Mouse (Mus musculus) heart, embryonic 11.5 days (tissue): ENCODE data around the gene Notch4. TPM values are rescaled to one million over a fixed set of nuclear protein-coding genes. Genes with fewer than 3 reads are reported as not detected.

Source experiments
- ATAC-seq: fragments of 200-750 bp; cut with Nextera tagmentation; replicated peaks from 2 replicates; pipeline ENCODE4 v1.8.0; 2017; ENCODE audit warnings: moderate library complexity; ENCODE audit not compliant: insufficient number of reproducible peaks, low FRiP score, low TSS enrichment
- H3K27ac ChIP-seq: fragments of 300-500 bp; sonication (generic); 2 replicates; pipeline ENCODE4 v1.5.1; 2014; ENCODE audit warnings: mild to moderate bottlenecking, low read depth, low read length
- H3K27me3 ChIP-seq: fragments of 300-500 bp; sonication (generic); 2 replicates; pipeline ENCODE4 v1.6.1; 2014; ENCODE audit warnings: mild to moderate bottlenecking, low read length, mixed read lengths; ENCODE audit not compliant: control insufficient read depth, insufficient read depth
- H3K36me3 ChIP-seq: fragments of 300-500 bp; sonication (generic); 2 replicates; pipeline ENCODE4 v1.6.1; 2014; ENCODE audit warnings: mild to moderate bottlenecking, low read length, moderate library complexity, mixed read lengths; ENCODE audit not compliant: control insufficient read depth, insufficient read depth
- H3K4me1 ChIP-seq: fragments of 300-500 bp; sonication (generic); 2 replicates; pipeline ENCODE4 v1.6.1; 2014; ENCODE audit warnings: low read length; ENCODE audit not compliant: control insufficient read depth, insufficient read depth
- H3K4me2 ChIP-seq: fragments of 300-500 bp; sonication (generic); 2 replicates; pipeline ENCODE4 v1.6.1; 2014; ENCODE audit warnings: mild to moderate bottlenecking, moderate library complexity
- H3K4me3 ChIP-seq: fragments of 300-500 bp; sonication (generic); 2 replicates; pipeline ENCODE4 v1.5.1; 2014; ENCODE audit warnings: low read depth, low read length
- H3K9ac ChIP-seq: fragments of 300-500 bp; sonication (generic); 2 replicates; pipeline ENCODE4 v1.6.1; 2014; ENCODE audit warnings: mild to moderate bottlenecking, low read depth, low read length, moderate library complexity
- H3K9me3 ChIP-seq: fragments of 300-500 bp; sonication (generic); replicated peaks from 2 replicates; pipeline ENCODE4 v1.6.1; 2016; ENCODE audit warnings: low read length; ENCODE audit not compliant: control insufficient read depth
- whole genome bisulfite sequencing: fragments of 180-500 bp; shearing (Covaris S2); extraction: QIAGEN DNeasy Blood & Tissue Kit; methylation state at CpG from one replicate; pipeline ENCODE4 v1.1.7; 2014; ENCODE audit not compliant: insufficient replicate concordance; 5-methylcytosine and 5-hydroxymethylcytosine counted together
- polyA plus RNA-seq: library from polyadenylated mRNA; unstranded; fragments of >200 nt; fragmentation: Nextera tagmentation; extraction: Ambion mirVana; gene quantifications from 2 replicates; pipeline ENCODE4 v1.2.1, GENCODE M21; 2014

The Notch4 gene
- polyA plus RNA-seq, 1 experiment from 2014 or later, result 8.1 TPM

DNA sequence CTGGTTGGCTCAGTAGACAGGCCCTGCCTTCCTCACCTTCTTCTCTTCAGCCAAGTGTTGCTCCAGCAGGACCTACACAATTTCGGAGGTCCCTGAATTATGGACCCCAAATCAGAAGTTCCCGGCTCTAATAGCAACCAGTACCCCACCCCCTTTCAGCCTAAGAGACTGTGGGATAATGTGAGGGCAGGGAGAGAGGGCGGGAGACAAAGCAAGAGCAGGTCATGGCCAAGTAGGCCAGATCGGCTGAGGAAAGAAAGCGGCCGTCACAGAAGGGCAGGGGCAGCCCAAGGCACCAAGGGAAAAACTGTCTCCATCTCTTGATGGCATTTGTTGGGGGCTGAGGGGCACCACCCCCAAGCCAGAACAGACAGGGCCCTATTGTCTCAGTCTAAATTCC is 51.8 kb downstream of the Notch4 start, which contains the start of gene Egfl8:
Gene Egfl8, minus strand, starts transcription at position 101 of the 400 bp plus-strand sequence.
- Histone ChIP-seq H3K27ac (no peak within 1 kb of the TSS), H3K36me3 (peaks cover 16% of the 10 kb centered on the region), H3K4me2 (no peak within 1 kb of the TSS), H3K27me3 (no peaks in the 10 kb centered on the region), H3K4me3 (no peak within 1 kb of the TSS), H3K9me3 (no peaks in the 10 kb centered on the region), H3K9ac (0 out of 2 replicates have a peak within 1 kb of the TSS, but pooled peaks have one; percentile 16), H3K4me1 (no peaks in the 10 kb centered on the region)
- 73% methylated on average over 6 of the region's 6 CpGs for WGBS
- no peak for ATAC-seq

DNA sequence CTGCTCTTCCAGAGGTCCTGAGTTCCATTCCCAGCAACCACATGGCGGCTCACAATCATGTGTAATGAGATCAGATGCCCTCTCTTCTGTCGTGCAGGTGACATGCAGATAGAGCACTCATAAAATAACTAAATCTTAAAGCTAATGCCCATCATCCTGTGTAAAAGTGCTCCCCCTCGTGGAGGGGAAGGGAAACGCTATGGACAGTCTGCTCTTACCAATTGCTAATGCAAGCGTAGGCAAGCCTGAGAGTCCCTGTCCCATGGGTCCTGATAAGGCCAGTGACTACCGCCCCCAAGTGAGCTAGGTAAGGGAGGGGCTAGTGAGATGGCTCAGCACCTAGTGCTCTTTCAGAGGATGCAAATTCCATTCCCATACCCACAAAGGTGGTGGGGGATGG is 54.9 kb downstream of the Notch4 start:
- Histone ChIP-seq H3K9ac (no peak overlapping the region), H3K4me2 (no peak overlapping the region), H3K27ac (no peak overlapping the region), H3K27me3 (no peaks in the 10 kb centered on the region), H3K9me3 (no peaks in the 10 kb centered on the region), H3K4me3 (no peak overlapping the region), H3K4me1 (no peaks in the 10 kb centered on the region), H3K36me3 (peaks cover 10% of the 10 kb centered on the region)
- WGBS, result 14% methylated on average over 6 of the region's 6 CpGs
- ATAC-seq, result no peak

DNA sequence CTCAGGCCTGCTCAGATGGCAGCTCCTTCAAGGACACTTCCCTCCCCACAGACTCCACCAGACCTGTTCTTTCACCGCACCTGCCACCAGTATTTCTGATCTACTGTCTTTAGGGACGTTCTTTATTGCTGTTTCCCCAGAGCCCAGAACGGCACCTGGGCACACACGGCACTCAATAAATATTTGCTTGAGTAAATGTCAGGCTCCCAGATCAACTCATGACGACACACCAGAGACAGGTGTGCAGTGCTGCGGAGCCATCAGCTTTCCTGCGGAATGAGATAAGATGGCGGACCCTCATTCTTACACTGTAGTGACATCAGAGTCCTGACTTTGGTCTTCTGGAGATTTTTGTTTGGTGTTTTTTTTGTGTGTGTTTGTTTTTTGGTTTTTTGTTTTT is 56.9 kb downstream of the Notch4 start:
- H3K9me3 ChIP-seq, result no peaks in the 10 kb centered on the region
- no peak overlapping the region for H3K27ac ChIP-seq
- H3K9ac ChIP-seq, result no peak overlapping the region
- ATAC-seq, result no peak
- peaks cover 8% of the 10 kb centered on the region for H3K36me3 ChIP-seq
- no peaks in the 10 kb centered on the region for H3K27me3 ChIP-seq
- H3K4me2 ChIP-seq, result no peak overlapping the region
- no peak overlapping the region for H3K4me3 ChIP-seq
- peaks cover under 1% of the 10 kb centered on the region; the same call in 1 of the 2 replicates for H3K4me1 ChIP-seq
- 89% methylated on average over 8 of the region's 8 CpGs for WGBS

- ATAC-seq, result no peak
- 83% methylated on average over 9 of the region's 9 CpGs for WGBS
- Histone ChIP-seq H3K4me1 (peaks cover 10% of the 10 kb centered on the region), H3K4me2 (no peak overlapping the region), H3K9ac (no peak overlapping the region), H3K27me3 (no peaks in the 10 kb centered on the region), H3K4me3 (no peak overlapping the region), H3K27ac (no peak overlapping the region), H3K9me3 (no peaks in the 10 kb centered on the region), H3K36me3 (peaks cover 8% of the 10 kb centered on the region)
These were observed 59.1 kb downstream of the Notch4 start for GRCm38 (mm10) chr17:34623161-34623560.

GRCm38 (mm10) chr17:34624981-34625380 is 60.9 kb downstream of the Notch4 start:
- Histone ChIP-seq H3K4me1 (peaks cover 23% of the 10 kb centered on the region), H3K27ac (no peak overlapping the region), H3K9ac (no peak overlapping the region), H3K36me3 (peaks cover 5% of the 10 kb centered on the region), H3K4me2 (no peak overlapping the region), H3K9me3 (no peaks in the 10 kb centered on the region), H3K27me3 (peaks cover 12% of the 10 kb centered on the region), H3K4me3 (no peak overlapping the region)
- WGBS, result 92% methylated on average over 3 of the region's 3 CpGs
- no peak for ATAC-seq

DNA sequence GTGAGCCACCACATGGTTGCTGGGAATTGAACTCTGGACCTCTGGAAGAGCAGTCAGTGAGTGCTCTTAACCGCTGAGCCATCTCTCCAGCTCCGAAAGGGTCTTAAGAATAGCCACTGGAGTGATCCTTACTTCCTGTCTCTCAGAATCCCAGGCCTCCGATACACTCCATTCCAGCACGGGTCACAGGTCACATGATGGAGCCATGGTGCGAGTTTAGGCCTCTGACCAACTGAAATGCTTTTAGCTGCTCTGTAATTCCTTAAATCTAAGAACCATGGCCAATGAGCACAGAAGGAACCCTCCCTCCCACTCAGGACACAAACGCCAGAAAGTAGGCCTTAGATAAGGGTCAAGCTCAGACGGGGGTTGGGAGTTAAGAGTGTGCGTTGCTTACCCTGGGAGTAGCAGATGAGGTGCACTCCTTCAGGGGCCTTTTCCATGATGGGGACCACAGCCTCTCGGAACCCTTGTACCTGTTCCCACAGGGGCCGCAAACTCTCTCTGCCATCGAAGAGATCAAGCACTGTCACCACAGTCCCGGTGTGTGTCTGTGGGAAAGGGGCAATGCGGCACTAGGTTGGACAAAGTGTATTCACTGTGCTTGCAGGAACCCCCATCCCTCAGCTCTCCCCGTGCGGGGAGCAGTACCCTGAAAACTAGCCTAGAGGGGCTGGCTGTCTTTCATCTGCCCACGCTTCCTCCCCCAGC is 62.1 kb downstream of the Notch4 start:
- H3K4me3 ChIP-seq, result peak overlapping the region; percentile 80

GRCm38 (mm10) chr17:34626773-34627092 is 62.7 kb downstream of the Notch4 start:
- Histone ChIP-seq H3K4me2 (peak overlapping the region; percentile 90), H3K9me3 (no peaks in the 10 kb centered on the region), H3K27me3 (peaks cover 29% of the 10 kb centered on the region), H3K27ac (peak overlapping the region; percentile 76; the same call in 1 of the 2 replicates), H3K9ac (peak overlapping the region; percentile 85), H3K36me3 (peaks cover 5% of the 10 kb centered on the region), H3K4me1 (peaks cover 29% of the 10 kb centered on the region), H3K4me3 (peak overlapping the region; percentile 80)
- peak; percentile 17; the same call in 1 of the 2 replicates for ATAC-seq
- 0% methylated on average over 18 of the region's 18 CpGs for WGBS

More for the DNA sequence above, 62.1 kb downstream of the Notch4 start:
- ATAC-seq, result no peak
- 44% methylated on average over 16 of the region's 16 CpGs for WGBS
- no peaks in the 10 kb centered on the region for H3K9me3 ChIP-seq
- H3K9ac ChIP-seq, result peak overlapping the region; percentile 85
- H3K4me1 ChIP-seq, result peaks cover 27% of the 10 kb centered on the region
- 0 out of 2 replicates have a peak overlapping the region, but pooled peaks have one; percentile 76 for H3K27ac ChIP-seq
- H3K36me3 ChIP-seq, result peaks cover 5% of the 10 kb centered on the region
- peaks cover 24% of the 10 kb centered on the region for H3K27me3 ChIP-seq
- H3K4me2 ChIP-seq, result peak overlapping the region; percentile 90

DNA sequence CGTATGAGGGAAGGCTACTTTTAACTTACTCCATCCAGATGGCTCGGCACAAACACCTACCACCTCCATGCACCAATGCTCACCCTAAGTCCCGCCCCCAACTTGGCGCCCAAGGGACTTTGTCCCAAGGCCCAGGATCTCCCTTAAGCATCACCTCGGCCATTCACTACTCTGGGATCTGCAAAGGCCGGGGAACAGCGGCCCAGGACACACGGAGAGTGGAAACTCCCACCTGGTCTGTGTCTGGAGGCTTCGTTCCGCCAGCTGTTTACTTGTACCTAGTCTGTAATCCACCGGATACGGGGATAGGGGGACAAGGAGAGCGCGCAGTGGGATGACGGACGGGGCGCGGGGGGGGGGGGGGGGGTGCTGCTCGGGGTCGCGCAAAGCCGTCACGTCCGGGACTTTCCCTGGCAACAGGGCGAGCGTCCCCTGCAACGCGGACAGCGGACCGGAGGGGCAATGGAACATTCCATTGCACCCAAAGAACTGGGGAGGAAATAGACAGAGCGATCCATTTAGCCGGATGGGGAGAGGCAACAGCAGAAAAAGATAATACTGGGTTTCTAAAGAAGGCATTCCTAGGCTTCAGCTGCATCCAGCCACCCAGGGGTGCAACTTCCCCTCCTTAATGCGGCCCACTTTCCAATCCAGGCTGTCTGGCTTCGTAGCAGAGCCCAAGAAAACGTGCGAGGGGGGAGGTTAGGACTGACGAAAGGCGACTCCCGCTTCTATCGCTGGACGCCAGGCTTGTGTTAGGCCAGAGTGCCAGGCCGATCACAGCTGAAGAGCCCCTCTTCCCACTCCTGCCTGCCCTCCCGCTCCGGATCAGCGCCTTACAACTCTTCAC is 63.2 kb downstream of the Notch4 start:
- Histone ChIP-seq H3K4me1 (peaks cover 32% of the 10 kb centered on the region), H3K27ac (peak overlapping the region; percentile 93), H3K27me3 (peaks cover 35% of the 10 kb centered on the region), H3K36me3 (peaks cover 2% of the 10 kb centered on the region), H3K9ac (peak overlapping the region; percentile 85), H3K4me2 (peak overlapping the region; percentile 90), H3K9me3 (no peaks in the 10 kb centered on the region), H3K4me3 (peak overlapping the region; percentile 80)
- ATAC-seq, result peak; percentile 69
- WGBS, result under 1% methylated on average over 37 of the region's 45 CpGs
